Mouse (Mus musculus) heart, postnatal 14 days (tissue): ENCODE results near the gene Gpr162. TPM values are rescaled to one million over a fixed set of nuclear protein-coding genes. Genes with fewer than 3 reads are reported as not detected.
"Not testable (repeated sequence)": the region's sequence is repeated elsewhere in the genome, so short reads cannot be mapped to it uniquely, and the experiment has no call there.

Experiments
- DNase-seq, 2 experiments: peaks; one replicate each; pipeline ENCODE4 v3.0.0; 2021 to 2022
- intact Hi-C: fragments of 180-260 bp; cut with DNase I; formaldehyde crosslinking; loops from one replicate; pipeline ENCODE4 v1.15.1; 2025
- total RNA-seq, 2 experiments: library from RNA; stranded (reverse); gene quantifications; 2 replicates each; pipeline ENCODE4 v1.2.3; 2021

Gpr162 gene
- total RNA-seq, 2 experiments from 2014 or later, result 1.8 to 2.4 TPM

- intact Hi-C loops, result loop anchor here (10.0 kb wide), 1 partner anchor 114 kb away; the partner anchor contains the start of gene Cops7a
- no peak for DNase-seq
Observed at GRCm38 (mm10) chr6:124850535-124850934, 13.2 kb downstream of the Gpr162 start.

GRCm38 (mm10) chr6:124847305-124847704 is 16.5 kb downstream of the Gpr162 start:
- peak; percentile 89 to 97 for DNase-seq
- intact Hi-C loops, result loop anchor here (5.0 kb wide), 1 partner anchor 235 kb away; no protein-coding TSS in a partner anchor

GRCm38 (mm10) chr6:124840241-124841167 is 23.3 kb downstream of the Gpr162 start, which contains the start of gene Gnb3:
Gnb3 (minus strand) TSS chr6:124840275.
- peak in 1 of 2 experiments; percentile 47 for DNase-seq

GRCm38 (mm10) chr6:124839805-124840204 is 24.0 kb downstream of the Gpr162 start:
- DNase-seq, result peak; percentile 36 to 49
- intact Hi-C loops, result no loop called here

More at GRCm38 (mm10) chr6:124840241-124841167, 23.3 kb downstream of the Gpr162 start, which contains the start of gene Gnb3:
- intact Hi-C loops, result no loop called here

GRCm38 (mm10) chr6:124836411-124836810 is 27.4 kb downstream of the Gpr162 start:
- intact Hi-C loops, result no loop called here
- DNase-seq, result no peak

- intact Hi-C loops, result no loop called here
- no peak for DNase-seq
Observed at GRCm38 (mm10) chr6:124835531-124835930, 28.3 kb downstream of the Gpr162 start.

GRCm38 (mm10) chr6:124834512-124835081 is 29.2 kb downstream of the Gpr162 start:
- intact Hi-C loops, result no loop called here
- no peak for DNase-seq

GRCm38 (mm10) chr6:124831649-124832048 is 32.1 kb downstream of the Gpr162 start:
- no peak for DNase-seq
- intact Hi-C loops, result no loop called here

- intact Hi-C loops, DNase-seq: not testable (repeated sequence)
Observed at GRCm38 (mm10) chr6:124831199-124831598, 32.6 kb downstream of the Gpr162 start.

- intact Hi-C loops, result no loop called here
- DNase-seq, result peak; percentile 89 to 92
Observed at GRCm38 (mm10) chr6:124829799-124830700, 33.7 kb downstream of the Gpr162 start.

- peak; percentile 96 to 97 for DNase-seq
- intact Hi-C loops, result no loop called here
Observed at GRCm38 (mm10) chr6:124828868-124829798, 34.6 kb downstream of the Gpr162 start, which contains the start of the genes Usp5 and Cdca3. Usp5 (minus strand) TSS chr6:124829484. Cdca3 (plus strand) TSS chr6:124829547.

GRCm38 (mm10) chr6:124828101-124828592 is 35.6 kb downstream of the Gpr162 start:
- DNase-seq, result peak; percentile 34 to 39
- intact Hi-C loops, result no loop called here

- intact Hi-C loops, result no loop called here
- no peak for DNase-seq
Observed at GRCm38 (mm10) chr6:124822049-124822448, 41.7 kb downstream of the Gpr162 start.

- intact Hi-C loops, result no loop called here
- no peak for DNase-seq
Observed at GRCm38 (mm10) chr6:124820891-124821290, 42.9 kb downstream of the Gpr162 start.

GRCm38 (mm10) chr6:124817971-124818370 is 45.8 kb downstream of the Gpr162 start:
- intact Hi-C loops, result no loop called here
- no peak for DNase-seq

GRCm38 (mm10) chr6:124817563-124817962 is 46.2 kb downstream of the Gpr162 start:
- intact Hi-C loops, result no loop called here
- DNase-seq, result no peak

GRCm38 (mm10) chr6:124817125-124817524 is 46.7 kb downstream of the Gpr162 start:
- intact Hi-C loops, result no loop called here
- DNase-seq, result no peak

- intact Hi-C loops, result no loop called here
- no peak for DNase-seq
Observed at GRCm38 (mm10) chr6:124816611-124817010, 47.2 kb downstream of the Gpr162 start.
